Mouse (Mus musculus) spleen, adult 12 weeks (tissue): ENCODE measurements around the gene Ddx25.

Experiments used
- DNase-seq: peaks from one replicate; pipeline ENCODE4 v3.0.0; 2022; ENCODE audit warnings: low spot score

Ddx25 gene

GRCm38 (mm10) chr9:35493733-35494092 lies 64.6 kb downstream of the Ddx25 start:
- no peak for DNase-seq

- no peak for DNase-seq
Measured at GRCm38 (mm10) chr9:35493033-35493732, 65.1 kb downstream of the Ddx25 start.

GRCm38 (mm10) chr9:35491109-35491866 lies 67.0 kb downstream of the Ddx25 start:
- DNase-seq = no peak

GRCm38 (mm10) chr9:35488496-35488895 lies 69.8 kb downstream of the Ddx25 start:
- no peak for DNase-seq
